Mouse (Mus musculus): ENCODE measurements around the gene Kat5. TPM values are rescaled to one million over a fixed set of nuclear protein-coding genes. Genes with fewer than 3 reads are reported as not detected.

The Kat5 gene
- 65.3 and 73.8 TPM in 2 replicates for polyA plus RNA-seq (2015; fragmentation: Nextera tagmentation; extraction: Ambion mirVana)

DNA sequence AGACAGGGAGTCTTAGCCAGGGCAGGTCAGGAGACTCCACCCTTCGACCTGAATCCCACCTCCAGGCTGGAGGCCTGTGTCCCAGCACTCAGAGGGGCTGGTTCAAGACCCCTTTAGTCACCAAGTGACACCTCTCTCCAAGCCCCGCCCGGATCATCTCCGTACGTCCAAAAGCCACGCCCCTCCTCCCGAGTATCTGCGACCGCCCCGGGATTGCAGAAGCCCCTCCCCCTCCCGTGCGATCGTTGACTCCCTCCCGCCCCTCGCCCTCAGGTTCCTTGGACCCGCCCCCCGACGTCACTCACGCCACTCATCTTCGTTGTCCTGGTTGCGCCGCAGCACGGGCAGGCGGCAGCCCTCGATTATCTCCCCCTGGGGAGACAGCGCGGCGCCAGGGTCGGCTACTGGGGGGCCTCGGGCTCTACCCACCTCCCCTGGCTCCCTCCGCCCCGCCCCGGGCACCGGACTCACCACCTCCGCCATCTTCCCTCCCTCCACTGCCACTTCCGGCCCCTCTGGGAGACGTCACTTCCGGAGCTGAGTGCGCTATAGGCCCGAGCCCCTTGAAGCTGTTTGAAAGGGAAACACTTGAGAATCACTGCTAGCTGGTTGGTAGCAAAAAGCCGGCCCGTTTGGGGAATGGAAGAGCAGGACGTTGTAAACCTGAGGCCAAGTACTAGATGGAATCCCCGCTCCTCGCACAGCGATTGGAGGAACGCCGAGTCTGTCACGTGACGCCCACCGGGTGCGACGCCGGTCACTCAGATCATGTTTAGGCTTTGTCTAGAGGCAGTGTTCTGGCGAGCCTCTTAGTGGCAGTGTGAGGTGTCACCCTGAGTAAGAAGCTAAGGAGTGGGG, at the start of gene Kat5:
Kat5 (minus strand) TSS at position 691 of the 858 bp plus-strand sequence.
- peak; percentile 93 for DNase-seq (ENCODE audit: low spot score)

DNA sequence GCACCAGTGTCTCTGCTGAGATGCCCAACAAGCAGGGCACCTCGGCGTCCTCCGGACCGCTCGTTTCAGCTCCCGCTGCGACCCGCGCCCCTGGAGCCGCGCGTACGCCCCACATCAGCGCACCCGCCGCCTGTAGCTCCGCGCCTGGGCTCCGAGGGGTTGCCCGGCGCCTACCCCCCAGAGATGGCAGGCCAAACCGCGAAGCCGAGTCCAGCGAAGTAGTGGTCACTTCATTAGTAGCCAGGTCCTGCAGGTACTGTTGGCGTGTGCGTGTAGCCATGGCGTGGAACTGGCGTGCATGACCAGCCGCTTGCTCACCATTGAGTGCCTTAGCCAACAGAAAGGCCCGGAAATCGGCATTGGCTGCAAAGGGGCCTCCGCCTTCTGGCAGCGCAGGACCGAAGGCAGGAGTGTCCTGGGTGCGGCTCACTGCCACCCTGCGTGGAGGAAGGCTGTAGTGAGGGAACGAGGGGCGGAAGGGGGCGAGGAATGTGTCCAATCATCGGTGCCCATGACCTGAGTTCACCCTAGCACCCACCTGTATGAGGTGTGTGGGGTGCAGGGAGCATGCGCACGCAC, 44.8 kb upstream of the Kat5 start:
- no peak for DNase-seq (ENCODE audit: low spot score)

DNA sequence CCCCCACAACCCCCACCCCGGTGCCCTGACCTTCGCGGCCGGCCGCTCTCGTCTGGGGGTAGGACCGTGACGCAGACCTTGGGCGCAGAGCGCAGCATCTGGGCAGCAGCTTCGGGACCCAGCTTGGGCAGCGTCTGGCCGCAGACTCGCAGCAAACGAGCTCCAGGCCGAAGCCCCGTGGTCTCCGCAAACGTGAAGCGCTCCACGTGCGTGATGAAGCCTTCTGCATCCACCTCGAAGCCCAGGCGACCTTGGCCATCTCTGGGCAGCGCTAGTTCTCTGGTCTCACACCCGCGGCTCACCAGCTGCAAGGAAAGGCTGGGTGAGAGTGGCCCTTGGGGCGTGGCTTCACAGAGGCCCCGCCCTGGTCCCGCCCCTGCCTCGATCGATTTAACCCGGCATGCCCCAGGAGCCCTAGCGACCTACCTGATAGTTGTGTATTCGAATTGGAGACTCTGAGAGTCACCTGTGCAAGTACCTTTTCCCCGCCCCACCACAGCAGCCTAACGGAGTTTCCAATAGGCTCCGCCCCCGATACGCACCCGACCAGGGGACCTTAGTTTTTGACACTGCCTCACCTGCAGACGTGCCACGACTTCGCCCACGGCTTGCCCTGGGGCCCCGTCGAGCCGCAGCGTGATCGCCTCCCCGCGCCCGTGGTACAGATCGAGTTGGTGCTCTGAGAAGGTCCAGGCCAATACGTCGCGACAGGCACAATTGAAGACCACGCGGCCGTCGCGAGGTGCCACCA, 44.1 kb upstream of the Kat5 start:
- no peak for DNase-seq (ENCODE audit: low spot score)

DNA sequence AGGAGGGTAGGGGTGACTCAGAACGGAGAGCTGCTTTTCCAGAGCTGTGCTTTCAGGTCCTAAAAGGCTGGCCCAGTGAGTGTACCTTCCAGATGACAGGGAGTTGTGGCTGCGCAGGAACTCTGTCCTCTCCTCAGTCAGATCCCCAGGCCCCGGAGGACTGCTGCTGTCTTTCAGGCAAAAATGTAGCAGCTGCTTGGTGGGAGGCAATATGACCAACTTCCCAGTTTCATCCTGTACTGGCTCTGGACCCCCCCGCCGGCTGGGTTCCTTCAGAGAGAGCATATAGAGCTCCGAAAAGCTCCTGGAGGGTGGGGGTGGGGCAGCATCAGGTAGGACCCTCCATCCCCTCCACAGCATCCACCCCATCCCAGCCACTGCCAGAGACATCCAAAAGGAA, 42.5 kb upstream of the Kat5 start:
- no peak for DNase-seq (ENCODE audit: low spot score)

DNA sequence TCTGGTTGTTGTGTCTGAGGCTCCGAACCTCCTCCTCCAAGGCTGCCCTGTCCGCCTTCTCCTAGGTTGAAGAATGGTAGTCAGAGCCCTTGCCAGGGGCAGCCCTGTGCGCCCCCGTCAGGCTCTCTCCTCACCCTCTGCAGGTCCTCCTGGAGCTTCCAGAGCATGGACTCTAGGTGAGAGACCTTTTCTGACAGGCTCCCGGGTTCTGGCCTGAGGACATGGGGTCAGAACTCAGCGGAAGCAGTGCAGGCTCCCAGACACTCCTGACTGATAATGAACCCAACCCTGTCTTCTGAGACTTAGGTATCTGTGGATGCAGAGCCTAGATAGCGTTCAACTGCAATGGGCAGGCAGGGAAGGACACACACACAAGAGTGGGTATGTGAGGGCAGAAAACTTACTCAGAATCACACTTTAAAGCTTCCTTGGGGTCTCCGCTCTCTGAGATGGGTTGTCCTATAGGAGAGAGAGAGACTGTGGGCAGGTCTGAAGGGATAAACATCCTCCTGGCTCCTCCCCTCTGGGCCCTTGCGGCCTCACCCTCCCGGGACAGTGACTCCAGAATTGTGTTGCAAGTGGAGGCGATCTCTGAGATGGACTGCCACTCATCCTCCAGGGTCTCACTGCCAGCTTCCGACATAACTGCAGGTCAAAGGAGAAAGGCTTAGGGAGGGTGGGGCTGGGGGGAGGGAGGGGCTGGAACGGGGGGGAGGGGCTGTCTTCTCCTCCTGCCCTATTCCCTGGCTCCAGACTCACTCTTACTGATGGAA, 41.7 kb upstream of the Kat5 start:
- no peak for DNase-seq (ENCODE audit: low spot score)

DNA sequence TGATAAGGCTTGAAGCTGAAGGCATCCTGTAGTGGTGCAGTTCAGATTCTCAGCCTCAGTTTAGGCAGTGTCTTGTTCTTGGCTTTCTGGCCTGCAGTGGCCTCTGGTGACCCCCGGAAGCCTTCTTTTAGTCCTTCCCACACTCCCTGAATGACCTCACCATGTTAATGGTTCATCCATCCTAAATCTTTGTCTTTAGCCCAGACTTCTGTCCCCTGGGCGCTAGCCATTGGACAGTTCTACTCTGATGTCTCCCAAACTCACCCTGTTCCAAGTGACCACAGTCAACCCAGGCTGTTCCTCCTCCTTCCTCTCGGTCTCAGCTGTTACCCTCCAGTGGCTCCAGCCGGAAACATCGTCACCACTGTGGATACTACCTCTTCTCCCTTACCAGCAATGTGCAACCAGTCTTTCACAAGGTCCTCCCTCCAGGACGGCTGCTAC, 39.3 kb upstream of the Kat5 start:
- no peak for DNase-seq (ENCODE audit: low spot score)

DNA sequence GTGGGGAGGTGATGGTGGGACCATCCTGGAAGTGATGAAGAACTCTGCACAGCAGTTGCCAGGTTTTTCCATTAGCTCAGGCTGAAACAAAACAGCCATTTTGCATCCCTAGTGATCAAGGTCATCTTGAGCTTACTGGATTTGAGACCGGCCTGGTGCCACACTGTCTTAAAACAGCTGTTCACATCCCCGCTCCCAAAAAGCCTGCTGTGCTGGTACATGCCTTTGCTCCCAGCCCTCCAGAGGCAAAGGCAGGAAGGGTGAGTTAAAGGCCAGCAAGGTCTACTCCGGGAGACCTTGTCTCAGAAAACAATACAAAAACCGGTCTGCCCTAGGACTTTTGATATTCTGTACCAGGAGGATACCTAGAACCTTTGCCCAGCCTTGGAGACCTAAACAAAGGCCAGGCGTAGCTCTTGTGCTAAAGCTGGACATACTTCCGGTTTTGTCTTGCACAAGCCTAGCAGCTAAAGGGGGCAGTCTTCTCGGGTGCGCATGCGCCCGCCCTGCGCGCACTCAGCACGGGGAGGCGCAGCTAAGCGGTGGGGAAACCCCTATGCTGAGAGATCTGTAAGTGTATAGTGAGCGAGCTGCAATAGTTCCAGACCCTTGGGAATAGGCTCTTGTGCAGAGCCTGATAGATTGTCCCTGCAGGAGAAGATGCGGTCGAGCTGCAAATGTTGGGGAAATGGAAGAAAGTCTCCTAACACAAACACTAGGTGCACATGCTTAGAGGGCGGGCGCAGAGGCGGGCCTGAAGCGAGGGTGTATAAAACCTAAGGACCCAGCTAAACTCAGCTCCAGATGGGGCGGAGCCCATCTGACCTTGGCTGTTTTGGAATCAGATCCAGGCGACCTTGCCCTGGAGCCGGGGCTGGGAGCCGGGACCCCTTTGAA, 38.6 kb upstream of the Kat5 start:
- peak; percentile 91 for DNase-seq (ENCODE audit: low spot score)

DNA sequence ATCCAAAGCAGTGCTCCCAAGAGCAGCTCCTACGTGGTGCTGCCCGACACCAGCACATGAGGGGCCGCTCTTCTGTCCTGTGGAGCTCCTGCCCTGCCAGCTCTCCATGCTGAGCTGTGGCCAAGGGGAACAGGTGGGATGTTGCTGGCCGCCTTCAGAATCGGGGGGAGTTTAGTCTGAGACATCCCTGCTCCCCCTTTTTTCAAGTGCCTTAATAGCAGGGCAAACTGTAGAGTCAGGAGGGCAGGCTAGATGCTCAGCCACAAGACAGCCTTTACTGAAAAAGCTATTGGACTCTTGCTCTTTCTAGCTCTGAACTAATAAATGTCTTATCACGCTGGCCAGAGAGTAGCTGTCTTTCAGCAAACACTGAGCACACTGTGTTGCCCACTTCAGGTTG, 37.8 kb upstream of the Kat5 start:
- no peak for DNase-seq (ENCODE audit: low spot score)

DNA sequence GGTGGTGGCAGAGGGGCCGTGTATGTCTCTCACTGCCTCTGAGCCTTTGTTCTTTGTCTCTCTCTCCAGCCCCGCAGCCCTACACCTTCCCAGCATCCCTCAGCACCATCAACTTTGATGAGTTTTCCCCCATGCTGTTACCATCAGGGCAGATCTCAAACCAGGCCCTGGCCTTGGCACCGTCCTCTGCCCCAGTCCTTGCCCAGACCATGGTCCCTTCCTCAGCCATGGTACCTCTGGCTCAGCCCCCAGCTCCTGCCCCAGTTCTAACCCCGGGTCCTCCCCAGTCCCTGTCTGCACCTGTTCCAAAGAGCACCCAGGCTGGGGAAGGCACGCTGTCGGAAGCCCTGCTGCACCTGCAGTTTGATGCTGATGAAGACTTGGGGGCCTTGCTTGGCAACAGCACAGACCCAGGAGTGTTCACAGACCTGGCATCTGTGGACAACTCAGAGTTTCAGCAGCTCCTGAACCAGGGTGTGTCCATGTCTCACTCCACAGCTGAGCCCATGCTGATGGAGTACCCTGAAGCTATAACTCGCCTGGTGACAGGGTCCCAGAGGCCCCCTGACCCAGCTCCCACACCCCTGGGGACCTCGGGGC, 36.8 kb upstream of the Kat5 start:
- DNase-seq (ENCODE audit: low spot score) = no peak

DNA sequence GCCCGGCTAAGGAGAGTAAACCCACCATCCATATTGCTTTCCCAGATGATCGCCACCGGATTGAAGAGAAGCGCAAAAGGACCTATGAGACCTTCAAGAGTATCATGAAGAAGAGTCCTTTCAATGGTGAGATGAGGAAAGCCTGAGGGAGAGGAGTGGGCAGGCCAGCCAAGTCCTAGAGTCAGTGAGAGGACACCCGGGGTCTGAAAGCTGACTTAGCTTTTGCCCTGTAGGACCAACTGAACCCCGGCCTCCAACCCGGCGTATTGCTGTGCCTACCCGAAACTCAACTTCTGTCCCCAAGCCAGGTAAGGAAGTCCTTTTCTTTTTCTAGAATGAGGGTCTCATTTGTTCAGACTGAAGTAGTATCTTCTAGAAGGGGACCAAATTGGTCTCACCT, 35.2 kb upstream of the Kat5 start:
- no peak for DNase-seq (ENCODE audit: low spot score)

DNA sequence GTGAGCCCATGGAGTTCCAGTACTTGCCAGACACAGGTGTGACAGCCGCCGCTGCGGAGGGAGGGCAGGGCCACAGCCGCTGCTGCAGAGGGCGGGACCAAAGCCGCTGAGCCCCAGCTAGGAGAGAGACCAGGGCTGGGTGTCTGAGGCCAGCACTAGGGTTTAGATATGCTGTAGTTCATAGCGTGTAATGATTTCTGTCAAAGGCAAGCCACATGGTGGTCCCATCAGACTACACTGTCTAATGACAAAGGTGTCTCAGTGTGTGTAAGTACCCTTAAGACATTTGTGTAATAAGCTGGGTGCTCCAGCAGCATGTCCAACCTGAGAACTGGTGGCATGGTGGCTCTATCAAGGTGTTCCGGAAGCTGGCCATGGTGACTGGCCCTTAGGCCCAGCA, 31.6 kb upstream of the Kat5 start:
- DNase-seq (ENCODE audit: low spot score) = no peak

DNA sequence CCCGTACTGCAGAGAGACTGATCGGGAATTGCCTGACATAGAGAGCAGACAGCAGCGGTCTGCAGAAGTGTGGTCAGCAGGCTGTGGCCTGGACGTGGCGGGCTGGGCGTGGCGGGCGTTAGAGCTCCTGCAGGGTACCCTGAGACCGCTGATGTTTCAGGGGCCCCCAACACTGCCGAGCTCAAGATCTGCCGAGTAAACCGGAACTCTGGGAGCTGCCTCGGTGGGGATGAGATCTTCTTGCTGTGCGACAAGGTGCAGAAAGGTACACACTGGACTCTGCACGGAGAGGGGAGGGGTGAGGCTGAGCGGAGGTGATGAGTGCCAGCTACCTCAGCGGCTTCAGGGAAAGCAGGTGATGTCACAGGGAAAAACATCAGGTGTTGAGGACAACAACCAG, 31.0 kb upstream of the Kat5 start:
- no peak for DNase-seq (ENCODE audit: low spot score)

DNA sequence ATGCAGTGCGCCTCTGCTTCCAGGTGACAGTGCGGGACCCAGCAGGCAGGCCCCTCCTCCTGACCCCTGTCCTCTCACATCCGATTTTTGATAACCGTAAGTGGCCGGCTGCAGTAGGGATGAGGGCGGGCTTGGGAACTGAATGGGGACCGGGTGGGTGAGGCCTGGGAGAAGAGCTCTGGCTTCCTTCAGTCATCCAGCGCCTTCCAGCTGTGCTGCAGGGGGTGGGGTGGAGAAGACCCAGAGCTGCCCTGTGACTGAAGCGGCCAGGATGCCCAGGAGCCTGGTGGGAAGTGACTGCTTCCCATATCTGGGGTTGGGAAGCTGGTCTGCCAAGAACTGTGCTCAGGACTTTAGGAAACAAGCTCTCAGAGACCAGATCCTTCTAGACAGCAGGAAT, 30.3 kb upstream of the Kat5 start:
- DNase-seq (ENCODE audit: low spot score) = no peak

DNA sequence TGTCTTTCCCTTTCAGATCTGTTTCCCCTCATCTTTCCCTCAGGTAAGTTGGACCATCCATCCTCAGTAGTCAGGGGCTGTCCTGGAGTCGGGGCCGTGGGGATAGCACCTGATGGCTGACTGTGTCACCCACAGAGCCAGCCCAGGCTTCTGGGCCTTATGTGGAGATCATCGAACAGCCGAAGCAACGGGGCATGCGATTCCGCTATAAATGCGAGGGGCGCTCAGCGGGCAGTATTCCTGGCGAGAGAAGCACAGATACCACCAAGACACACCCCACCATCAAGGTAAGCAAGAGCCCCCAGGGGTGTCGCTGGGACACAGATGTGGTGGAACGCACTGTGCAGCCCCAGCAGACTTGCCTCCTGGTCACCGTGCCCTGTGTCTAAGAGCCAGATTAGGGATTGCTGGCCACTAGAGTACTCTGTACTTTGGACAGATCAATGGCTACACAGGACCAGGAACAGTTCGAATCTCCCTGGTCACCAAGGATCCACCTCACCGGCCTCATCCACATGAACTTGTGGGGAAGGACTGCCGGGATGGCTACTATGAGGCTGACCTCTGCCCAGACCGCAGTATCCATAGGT, 28.5 kb upstream of the Kat5 start:
- DNase-seq (ENCODE audit: low spot score) = no peak

DNA sequence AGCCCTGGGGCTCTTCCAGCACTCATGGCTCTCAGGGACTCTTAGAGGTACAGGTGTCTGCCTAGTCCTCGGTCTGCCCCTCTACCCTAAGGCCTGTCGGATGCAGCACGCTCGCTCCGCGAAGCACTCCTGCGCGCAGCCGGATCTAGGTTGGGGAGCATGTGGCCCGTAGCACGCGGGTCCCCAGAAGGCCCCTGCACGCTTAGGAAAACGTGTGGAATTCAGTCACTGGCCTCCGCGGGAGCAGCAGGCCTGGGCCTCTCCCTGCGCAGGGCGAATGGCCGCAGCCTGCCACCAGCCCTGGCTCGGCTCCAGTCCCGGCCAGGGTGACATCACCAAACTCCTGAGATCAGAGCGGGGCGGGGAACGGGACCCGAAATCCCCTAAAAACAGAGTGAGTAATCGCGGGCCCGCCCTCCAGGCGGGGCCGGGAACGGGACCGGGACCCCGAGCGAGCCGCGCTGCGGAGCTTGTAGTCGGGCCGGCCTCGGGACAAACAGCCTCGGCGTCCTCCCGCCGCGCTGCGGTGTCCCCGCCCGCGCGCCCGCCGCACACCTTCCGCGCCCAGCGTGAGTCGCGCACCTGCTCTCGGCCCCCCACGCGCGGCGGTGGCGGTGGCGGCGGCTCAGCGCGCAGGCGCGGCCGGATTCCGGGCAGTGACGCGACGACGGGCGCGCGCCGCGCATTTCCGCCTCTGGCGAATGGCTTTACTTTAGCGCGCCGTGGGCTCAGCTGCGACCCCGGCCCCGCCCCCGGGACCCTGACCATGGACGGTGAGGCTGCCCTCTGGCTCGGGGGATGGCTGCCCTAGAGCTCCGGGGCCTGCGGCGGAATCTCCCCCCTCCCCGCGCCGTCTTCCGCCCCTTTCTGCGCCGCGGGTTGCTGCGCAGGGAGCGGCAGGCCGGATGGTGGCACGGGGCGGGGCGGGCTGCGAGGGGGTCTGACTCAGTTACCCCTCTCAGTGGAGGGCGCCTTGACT, 27.3 kb upstream of the Kat5 start, which contains the start of gene Rela:
Rela (plus strand) TSS at position 415 of the 979 bp plus-strand sequence.
- DNase-seq (ENCODE audit: low spot score) = peak; percentile 87

DNA sequence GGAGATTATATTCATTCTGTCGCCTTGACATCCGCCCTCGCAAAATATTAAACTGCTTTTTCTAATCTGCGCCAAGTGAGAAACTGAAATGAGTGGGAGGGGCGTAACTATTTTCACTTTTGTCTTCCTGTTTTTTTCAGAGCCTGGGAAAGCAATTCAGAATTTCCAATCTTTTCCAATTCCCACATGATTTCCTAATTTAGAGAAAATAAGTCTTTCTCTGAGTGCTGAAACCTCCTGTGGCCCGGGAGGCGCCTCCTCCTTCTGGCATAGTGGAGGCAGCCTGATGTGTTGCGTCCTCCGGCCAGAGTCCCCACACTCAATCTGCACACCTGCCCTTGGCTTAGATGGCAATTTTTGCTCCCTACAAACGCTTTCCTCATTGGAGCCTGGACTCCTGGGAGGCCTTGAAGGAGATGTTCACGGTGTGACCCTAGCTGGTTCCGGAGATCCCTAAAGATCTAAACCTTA, 26.6 kb upstream of the Kat5 start:
- no peak for DNase-seq (ENCODE audit: low spot score)

DNA sequence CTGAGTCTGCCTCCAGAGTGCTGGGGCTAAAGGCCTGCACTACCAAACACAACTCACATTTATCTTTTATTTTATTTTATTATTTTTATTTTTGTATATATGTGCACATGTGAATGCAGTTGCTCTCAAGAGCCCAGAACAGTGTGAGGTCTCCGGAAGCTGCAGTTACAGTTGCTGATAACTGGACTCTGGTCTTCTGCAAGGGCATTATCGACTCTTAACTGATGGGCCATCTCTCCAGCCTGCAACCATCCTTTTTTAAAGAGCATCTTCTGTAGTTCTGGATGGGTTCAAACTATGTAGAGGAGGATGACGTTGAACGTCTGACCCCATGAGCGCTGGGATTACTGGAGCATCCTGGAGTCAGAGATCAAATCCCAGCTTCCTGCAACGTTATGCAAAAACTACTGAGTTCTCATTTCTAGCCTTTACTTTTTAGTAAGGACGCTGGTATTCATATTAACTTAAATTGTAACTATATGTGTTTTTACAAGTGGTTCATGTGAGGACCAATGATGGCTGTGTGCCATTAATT, 26.1 kb upstream of the Kat5 start:
- DNase-seq (ENCODE audit: low spot score) = no peak

DNA sequence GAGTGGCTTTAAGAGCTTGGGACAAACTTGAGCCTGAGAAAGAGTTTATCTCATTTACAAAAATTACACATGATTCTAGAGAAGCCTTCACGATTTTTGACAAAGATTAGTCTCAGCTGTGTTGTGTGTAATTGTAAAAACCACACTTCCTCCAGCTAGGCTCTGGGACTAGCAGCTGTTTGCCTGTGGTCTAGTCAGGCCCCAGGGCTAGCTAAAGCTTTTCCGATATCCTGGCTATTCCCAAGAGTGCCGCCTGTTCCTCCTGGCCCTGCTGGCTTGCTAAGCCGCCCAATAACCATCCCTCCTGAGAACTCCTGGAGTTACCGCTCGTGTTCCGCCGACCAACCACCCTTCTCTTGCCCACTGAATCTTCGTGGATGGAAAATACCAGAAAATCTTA, 22.1 kb upstream of the Kat5 start:
- DNase-seq (ENCODE audit: low spot score) = no peak

Measured in thymus, postnatal 0 days (tissue).